Mouse (Mus musculus): ENCODE measurements at regions not wholly inside any gene's neighbourhood (a gene's known extent, or its start where the extent isn't known, plus 50 kb on each side); places are given as distances from the start of the nearest gene placed in this dataset.
A peak's percentile ranks its signal among the peaks of the same experiment; 100 is the strongest.

DNA sequence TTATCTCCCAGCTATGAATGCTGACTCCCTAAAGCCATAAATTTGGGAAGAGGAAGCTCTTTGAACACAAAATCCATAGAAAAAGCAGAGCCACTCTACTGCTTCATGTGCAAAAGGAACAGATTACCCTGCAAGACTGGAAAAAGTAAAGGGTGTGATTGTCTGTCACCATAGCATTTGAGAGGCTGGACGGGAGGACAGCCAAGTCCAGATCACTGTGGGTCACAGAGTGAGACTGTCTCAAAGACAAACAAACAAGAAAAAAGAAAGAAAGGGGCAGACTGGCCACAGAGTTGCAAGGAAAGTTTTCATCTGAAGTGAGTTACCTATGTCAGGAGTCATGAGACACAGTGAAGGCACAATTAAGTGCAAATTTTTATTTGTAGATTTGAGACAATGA, 150.7 kb upstream of the Ccn2 start:
- peak; percentile 24 for DNase-seq

GRCm38 (mm10) chr10:24445036-24445435, 150.2 kb upstream of the Ccn2 start:
- no peak for DNase-seq

- DNase-seq: peak; percentile 25
Measured at GRCm38 (mm10) chr10:24446168-24446567, 149.1 kb upstream of the Ccn2 start.

- DNase-seq: peak; percentile 32
Measured at GRCm38 (mm10) chr10:24447135-24447534, 148.1 kb upstream of the Ccn2 start.

- peak; percentile 56 for DNase-seq
Measured at GRCm38 (mm10) chr10:24448001-24448561, 147.2 kb upstream of the Ccn2 start.

DNA sequence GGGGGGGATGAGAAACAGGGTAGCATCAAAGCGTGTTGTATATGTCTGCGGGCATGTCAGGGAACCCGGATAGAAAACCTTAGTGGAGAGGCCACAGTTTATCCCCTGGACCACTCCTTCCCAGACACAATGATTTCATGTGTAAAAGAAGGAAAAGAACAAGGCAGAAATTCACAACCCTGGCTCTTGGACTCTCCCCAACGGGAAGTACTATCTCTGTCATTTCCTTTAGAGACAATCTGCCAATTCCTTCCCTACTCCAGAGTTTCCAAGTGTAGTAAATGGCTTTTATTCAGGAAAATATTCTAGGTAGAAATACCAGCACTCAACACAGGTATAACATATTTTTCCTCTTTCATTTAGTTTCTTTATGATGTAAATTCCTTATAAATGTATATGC, 141.7 kb upstream of the Ccn2 start:
- peak; percentile 12 for DNase-seq

- DNase-seq: peak; percentile 18
Measured at GRCm38 (mm10) chr10:24458667-24459066, 136.6 kb upstream of the Ccn2 start.

DNA sequence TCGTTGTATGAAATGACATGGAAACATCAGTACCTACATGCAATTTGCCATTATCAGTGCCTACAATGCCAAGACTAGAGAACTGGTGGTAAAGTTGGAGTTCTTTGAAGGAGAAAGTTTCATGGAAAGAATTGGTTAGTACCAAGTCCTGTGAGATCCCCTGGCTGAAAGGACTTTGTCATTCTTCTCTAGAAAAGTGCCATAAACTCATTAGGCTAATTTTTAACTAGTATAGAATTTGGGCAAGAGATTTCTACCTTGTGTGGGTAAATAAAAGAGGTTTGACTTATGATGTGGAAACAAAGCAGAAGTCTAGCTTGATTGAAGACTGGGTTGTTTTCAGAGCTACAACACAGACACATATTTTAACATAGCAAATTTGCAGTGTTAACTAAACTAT, 131.4 kb upstream of the Ccn2 start:
- no peak for DNase-seq

GRCm38 (mm10) chr10:24464377-24464776, 130.9 kb upstream of the Ccn2 start:
- no peak for DNase-seq

DNA sequence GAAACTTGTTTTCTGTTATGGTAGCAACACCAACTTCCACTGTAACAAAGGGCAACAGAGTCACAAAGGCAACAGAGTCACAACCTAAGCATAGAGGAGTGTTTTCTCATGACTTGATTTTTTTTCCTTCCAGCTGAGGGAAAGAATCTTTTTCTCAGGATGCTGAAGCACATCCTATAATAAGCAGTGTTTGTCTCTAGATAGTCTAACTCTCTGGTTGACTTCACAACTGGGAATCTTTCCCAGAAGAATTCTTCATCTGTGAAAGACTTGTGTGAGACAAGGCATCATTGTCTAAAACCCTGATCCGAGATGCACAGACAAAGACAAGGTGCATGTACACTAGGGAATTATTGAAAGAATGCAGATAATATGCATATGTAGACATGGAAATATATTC, 125.5 kb upstream of the Ccn2 start:
- no peak for DNase-seq

- DNase-seq: no peak
Measured at GRCm38 (mm10) chr10:24471521-24471920, 123.7 kb upstream of the Ccn2 start.

DNA sequence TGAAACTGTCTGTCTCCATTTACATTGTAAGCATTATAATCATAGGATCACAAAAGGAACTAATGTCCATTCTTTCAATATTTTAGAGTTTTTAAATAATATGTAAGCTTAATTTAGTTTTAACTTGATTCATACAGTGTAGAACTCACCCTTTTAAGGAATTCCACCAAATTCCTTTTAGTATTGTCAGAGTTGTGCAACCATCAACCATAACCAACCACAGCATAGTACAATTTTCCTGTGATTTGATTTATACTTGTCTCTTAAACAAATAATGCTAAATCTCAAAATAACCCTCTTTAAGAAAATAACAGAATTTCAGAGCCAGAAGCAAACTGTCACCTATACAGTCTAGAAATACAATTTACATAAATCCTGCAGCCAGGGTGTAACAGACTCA, 119.0 kb upstream of the Ccn2 start:
- DNase-seq: no peak

DNA sequence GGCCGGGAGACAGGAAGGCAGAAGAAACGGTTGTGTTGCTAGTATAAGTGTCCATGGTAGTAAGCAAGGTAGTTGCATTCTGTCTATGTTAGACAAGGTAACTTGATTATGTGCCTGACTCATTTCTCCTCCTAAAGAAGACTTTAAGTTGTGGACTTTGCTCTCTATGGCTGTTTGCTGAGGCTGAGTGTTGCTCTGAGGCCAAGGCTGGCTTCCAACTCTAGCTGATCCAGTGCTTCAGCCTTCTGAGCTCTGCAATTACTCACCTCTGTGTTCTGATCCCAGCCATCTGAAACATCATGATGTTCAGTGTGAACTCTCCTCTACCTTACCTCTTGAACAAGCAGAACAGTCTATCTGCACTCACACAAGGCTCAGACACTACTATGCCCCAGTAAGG, 116.7 kb upstream of the Ccn2 start:
- DNase-seq: no peak

DNA sequence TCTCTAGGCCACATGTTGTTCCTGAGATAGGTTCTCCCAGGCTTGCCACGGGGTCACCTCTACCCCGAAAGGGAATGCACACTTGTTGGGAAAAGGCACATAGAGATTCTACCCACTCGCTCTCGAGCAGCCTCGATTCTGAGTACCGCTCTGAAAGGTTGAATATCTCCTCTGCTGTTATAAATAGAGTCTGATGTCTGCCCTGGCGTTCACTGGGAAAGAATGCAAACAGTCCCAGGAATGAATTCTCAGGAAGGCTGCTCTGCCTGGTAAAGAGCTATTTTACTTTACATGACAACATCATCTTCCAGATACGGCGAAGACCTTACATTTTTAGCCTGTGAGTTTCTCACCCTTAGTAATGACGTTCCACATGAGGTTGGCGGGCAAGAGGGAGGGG, 116.1 kb upstream of the Ccn2 start:
- peak; percentile 58 for DNase-seq

DNA sequence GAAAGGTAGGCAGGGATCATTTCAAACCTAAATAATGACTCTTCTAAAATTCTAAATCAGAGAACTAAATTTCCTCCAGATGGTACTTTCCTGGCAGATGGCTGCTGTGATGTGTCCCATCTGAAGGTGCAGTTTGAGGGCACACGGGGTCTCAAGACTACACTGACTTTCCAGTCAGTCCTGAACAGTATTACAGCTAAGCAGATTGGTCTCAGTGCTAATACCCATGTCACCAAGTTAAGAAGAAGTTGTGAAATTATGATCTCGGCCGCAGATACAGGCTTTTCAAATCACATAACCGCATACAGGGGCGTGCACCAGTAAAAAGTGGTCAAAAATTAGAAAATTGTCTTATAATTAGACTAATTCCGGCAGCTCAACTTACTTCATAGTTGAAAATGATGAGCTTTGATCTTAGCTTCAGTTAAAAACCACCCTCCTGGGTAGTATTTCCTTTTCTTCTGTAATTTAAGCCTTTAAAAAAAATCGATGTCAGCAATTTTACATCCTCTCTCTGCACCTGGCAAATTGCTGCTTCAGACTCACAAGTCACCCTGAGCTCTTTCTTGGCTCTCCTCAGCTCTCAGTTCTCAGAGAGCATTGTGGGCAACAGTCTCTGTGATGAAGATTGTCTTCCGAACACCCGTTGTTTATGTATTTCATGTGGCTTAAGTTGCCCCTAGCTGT, 113.2 kb upstream of the Ccn2 start:
- no peak for DNase-seq

- DNase-seq: no peak
Measured at GRCm38 (mm10) chr10:24483053-24483452, 112.2 kb upstream of the Ccn2 start.

DNA sequence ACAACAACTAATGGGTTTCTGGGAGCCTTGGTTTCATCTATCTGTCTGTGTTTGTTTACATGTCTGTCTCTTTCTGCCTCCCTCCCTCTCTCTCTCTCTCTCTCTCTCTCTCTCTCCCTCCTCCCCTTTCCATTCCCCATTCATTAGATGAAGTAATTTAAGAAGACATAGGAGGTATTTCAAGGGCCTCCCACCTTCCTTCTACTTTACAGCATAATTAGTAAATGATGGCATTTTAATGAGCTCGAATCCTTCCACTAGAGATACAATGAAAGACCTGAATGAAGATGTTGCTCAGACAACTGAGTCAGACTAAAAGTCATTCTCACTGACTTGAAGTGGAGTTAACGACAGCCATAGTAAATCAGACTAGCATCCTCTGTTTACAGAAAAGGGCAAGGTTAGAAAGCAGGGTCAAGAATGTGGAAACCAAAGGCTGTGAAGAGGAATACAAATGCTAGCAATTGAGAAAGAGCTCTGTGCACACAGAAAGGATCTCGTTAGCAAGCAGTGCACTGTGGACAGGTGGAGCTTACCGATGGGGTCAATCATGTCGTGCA, 111.1 kb upstream of the Ccn2 start:
- no peak for DNase-seq

GRCm38 (mm10) chr10:24485461-24485860, 109.8 kb upstream of the Ccn2 start:
- DNase-seq: no peak

- no peak for DNase-seq
Measured at GRCm38 (mm10) chr10:24486224-24486623, 109.0 kb upstream of the Ccn2 start.

- DNase-seq: no peak
Measured at GRCm38 (mm10) chr10:24487915-24488314, 107.3 kb upstream of the Ccn2 start.

GRCm38 (mm10) chr10:24490432-24490831, 104.8 kb upstream of the Ccn2 start:
- DNase-seq: no peak

DNA sequence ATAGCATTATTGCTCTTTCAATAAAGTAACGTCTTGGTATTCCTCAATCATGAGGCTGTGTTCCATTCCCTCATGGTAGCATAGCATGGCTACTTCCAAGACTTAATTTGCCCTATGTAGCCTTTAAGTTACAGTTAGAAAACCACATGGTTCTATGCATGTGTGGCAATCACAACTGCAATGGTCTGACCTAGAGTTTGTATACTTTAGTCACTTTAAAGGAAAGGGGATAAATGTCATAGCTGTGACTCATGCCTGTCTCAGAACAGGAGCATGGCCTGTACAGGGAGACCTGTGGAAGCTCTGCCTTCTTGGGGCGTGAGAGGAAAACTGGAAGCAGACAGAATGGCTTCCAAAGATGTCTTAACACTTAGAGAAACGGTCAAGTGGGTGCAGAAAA, 103.4 kb upstream of the Ccn2 start:
- no peak for DNase-seq

- peak; percentile 77 for DNase-seq
Measured at GRCm38 (mm10) chr10:24493392-24493791, 101.8 kb upstream of the Ccn2 start.

GRCm38 (mm10) chr10:24493936-24494335, 101.3 kb upstream of the Ccn2 start:
- DNase-seq: peak; percentile 64

Data from heart, postnatal 4 days (tissue).